Mouse (Mus musculus): Measurements from ENCODE around the gene 3110082I17Rik. TPM values are rescaled to one million over a fixed set of nuclear protein-coding genes. Genes with fewer than 3 reads are reported as not detected.

The 3110082I17Rik gene
- total RNA-seq (2021) (10 to 100 TPM in 1 of 2 experiments, 1 to 10 TPM in 1; 8.6 to 14.8 TPM), polyA plus RNA-seq (2012; rRNA removed) (9.8 and 10.6 TPM in 2 replicates)
- long read RNA-seq, transcript 3110082I17Rik-201 (5 exons, 1,429 nt) = major isoform, 9 of 17 reads
- long read RNA-seq, partial matches to known transcripts = 1 of 17 reads
- long read RNA-seq, other reads (novel, unspliced or antisense) = 7 of 17 reads

DNA sequence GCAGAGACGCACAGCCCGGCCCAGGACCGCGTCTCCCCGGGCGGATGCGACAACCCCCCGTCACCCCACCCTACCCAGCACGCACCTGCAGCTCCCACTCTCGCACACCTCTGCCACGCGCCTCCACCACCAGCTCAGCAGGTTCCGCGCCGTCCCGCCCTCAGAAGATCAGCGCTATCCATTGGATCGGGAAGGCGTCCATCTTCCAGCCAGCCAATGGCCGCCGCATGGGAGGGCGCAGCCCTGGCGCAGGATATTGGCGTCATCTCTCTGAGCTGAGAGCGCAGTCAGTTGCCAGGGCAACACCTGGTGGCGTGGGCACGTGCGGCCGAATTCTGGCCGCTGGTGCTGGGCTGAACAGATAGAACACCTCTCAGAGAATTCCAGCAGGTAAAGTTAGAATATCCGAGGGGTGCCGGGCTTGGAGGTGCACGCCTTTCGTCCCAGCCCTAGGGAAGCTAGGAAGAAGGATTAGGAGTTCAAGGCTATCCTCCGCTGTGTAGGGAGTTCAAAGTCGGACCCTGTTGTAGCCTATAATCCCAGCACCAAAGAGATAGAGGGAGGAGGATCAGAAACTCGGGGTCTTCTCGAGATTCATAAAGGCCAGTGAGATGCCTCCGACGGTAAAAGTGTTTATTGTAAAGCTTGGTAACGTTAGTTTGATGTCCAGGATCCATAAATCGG lies at the start of gene 3110082I17Rik:
3110082I17Rik (minus strand) TSS at position 144 of the 684 bp plus-strand sequence.
- peak; percentile 99 for DNase-seq

- DNase-seq = no peak
These were observed 45.9 kb upstream of the 3110082I17Rik start for GRCm38 (mm10) chr5:139506207-139506606.

DNA sequence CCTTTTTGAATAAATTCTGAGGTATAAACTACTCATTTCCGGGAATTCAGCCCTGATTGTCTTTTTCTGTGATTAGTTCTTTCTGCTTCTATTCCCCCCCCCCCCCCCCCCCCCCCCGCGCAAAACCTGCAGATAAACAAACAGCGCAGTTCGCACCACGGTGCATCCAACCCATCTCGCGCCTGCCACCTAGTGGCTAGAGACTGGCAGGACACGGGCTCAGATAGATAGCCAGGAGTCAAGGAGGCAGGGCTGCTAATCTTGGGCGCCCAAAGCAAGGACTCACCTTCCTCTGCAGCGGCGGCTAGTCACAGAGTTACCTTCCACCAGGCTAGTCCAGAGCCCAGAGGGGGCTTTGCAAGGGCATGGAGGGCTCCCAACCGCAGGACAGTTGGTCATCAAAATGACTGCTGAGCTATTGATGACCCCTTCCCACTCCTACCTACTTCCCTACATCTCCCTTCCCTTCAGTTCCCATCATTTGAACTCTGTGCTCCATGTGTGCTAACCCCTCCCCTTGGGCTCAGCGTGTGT lies 44.8 kb upstream of the 3110082I17Rik start:
- peak; percentile 78 for DNase-seq

GRCm38 (mm10) chr5:139502281-139502680 lies 42.0 kb upstream of the 3110082I17Rik start:
- DNase-seq = no peak

DNA sequence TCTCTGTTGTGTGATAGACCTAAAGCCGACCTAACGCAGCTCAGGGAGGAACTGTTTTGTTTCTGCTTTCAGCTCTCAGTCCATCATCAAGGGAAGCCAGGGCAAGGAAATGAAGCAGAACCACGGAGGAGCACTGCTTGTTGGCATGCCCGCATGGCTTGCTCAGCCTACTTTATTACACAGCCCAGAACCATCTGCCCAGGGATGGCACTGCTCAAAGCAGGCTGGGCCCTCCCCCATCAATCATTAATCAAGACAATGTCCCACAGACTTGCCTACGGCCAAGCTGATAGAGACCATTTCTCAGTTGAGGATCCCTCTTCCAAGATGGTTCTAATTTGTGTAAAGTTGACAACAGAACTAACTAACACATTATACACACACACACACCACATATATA lies 38.5 kb upstream of the 3110082I17Rik start:
- DNase-seq = no peak

DNA sequence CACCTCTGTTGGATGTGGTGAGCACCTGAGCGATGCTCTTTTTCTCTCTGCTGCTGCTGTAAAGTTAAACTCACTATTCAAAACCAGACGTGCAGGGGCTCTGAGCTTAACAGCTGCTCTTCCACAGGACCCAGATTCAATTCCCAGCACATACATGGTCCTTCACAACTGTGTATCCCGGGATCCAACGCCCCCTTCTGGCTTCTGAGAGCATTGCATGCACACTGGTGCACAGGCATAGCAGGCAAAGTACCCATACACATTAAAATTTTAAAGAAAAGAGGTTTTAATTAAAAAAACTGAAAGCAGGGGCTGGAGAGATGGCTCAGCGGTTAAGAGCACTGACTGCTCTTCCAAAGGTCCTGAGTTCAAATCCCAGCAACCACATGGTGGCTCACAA lies 36.6 kb upstream of the 3110082I17Rik start:
- no peak for DNase-seq

GRCm38 (mm10) chr5:139495019-139495669 lies 34.8 kb upstream of the 3110082I17Rik start:
- no peak for DNase-seq

DNA sequence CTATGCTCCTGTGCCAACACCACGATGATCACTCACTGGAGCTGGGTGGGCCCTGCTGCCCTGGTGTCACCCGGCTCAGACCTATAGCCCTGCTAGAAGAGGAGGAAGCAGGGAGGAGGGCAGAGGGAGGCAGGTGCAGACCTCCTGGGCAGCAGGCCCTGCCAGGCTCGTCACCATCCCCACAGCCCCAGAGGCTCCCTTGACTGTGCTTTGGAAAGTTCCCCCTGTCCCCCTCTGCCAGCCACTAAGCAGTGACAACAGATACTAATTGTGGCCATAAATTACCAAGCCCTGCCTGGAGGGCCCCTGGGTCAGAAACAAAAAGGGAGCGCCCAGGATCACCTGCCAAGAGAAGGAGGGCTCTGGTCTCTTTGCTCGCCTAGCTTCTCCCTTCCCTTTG lies 33.4 kb upstream of the 3110082I17Rik start:
- no peak for DNase-seq

GRCm38 (mm10) chr5:139491348-139491747 lies 31.0 kb upstream of the 3110082I17Rik start:
- no peak for DNase-seq

DNA sequence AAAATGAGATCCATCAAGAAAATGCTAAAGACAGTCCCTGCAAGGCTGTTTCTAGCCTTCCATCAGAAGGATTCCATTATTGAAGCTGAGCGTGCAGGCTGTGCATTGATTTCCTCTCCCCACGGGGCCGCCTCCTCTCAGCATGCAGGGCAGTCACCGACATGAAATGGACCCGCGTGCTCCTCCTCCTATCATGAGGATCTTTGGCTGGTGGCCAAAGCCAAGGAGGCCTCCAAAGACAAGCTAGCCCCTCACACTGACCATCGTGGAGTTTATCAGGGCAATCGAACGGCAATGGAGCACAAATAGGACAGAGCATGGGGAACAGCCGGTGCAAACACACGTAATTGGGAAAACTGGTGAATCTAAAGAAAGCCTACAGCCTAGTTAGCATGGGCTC lies 29.8 kb upstream of the 3110082I17Rik start:
- DNase-seq = no peak

DNA sequence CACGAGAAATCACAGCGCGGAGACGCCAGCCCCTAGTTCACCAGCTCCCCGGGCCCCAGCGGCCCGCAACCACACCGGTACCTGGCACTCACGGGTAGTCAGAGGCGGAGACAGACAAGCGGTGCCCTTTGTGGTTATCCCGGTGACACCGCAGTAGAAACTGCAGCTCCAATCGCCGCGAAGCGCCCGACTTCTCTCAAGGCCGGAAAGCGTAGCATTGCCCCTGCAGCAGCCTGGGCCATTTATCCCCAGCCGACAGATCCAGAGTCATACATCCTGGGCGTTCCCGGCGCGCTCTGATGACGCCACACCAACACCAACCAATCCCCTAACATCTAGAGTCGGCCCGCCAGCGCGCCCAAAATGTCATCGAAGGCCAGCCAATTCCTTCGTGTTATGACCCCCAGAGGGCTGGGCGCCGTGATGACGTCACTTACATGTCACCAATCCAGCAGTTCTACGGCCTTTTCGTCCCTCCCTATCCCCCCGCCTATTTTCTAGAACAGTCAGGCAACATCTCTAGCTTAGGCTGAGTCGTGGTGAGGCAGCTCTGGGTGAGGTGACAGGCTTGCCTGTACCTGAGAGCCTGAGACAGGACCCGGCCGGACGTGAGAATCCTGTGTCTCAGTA lies 24.0 kb upstream of the 3110082I17Rik start, which contains the start of gene Zfand2a:
Zfand2a (minus strand) TSS at position 365 of the 630 bp plus-strand sequence.
- peak; percentile 99 for DNase-seq

- no peak for DNase-seq
These were observed 23.0 kb upstream of the 3110082I17Rik start for GRCm38 (mm10) chr5:139483171-139483848.

- no peak for DNase-seq
These were observed 20.1 kb upstream of the 3110082I17Rik start for GRCm38 (mm10) chr5:139480406-139480805.

DNA sequence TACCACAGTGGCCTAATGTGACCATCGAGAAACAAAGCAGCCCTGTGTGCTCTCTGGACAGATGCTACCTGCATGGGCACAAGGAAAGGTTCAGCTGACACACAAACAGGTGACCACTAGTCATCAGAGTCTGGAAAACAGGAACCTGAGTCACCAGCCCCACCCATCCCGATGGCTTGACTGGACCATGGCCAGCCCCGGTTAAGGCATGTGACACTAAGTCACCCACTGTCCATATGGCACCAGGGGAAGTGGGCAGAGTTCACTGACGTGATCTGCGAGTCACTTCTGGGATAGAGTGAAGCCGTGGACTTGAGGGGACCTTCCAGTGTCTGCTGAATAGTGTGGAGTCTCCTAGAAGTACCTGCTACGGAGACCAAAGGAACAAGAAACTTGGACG lies 18.8 kb upstream of the 3110082I17Rik start:
- peak; percentile 25 for DNase-seq

DNA sequence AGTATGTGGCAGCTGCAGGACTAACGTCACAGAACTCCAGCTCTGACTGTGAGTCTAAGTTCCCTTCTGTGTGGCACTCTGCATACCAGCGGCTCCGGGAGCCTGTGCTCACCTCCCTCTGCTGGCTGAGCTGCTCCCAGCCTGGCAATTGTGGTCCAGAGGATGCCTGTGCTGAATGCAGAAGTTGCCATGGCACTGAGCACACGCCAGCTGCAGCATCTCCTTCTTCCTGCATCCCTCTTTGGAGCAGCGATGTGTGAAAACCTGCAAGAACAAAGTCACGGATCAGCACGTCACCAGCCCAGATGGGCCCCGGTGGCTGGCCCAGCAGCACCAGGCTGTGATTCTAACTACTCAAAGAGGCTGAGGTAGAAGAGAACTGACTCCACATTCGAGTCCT lies 14.4 kb upstream of the 3110082I17Rik start:
- no peak for DNase-seq

DNA sequence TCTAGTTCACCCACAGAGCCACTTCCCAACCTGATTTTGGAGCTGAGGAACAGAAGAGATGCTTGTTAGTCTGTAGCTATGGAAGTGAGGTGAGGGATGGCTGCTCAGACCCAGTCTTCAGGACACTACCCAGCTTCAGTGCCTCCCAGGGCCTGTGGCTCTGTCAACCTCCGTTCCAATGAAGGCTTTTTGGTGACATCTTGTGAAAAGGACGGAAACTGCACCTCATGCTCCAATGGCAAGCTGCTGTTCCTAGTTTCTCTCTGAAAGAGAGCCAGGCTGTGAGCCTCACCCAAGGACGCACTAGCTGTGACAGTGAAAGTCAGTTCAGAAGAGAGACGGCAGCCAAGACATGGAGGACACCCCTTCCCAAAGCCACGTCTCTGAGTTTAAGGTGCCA lies 7.7 kb upstream of the 3110082I17Rik start:
- peak; percentile 75 for DNase-seq

GRCm38 (mm10) chr5:139466801-139467200 lies 6.5 kb upstream of the 3110082I17Rik start:
- DNase-seq = no peak

- no peak for DNase-seq
These were observed 6.0 kb upstream of the 3110082I17Rik start for GRCm38 (mm10) chr5:139466373-139466772.

- DNase-seq = peak; percentile 63
These were observed 4.5 kb upstream of the 3110082I17Rik start for GRCm38 (mm10) chr5:139464874-139465273.

DNA sequence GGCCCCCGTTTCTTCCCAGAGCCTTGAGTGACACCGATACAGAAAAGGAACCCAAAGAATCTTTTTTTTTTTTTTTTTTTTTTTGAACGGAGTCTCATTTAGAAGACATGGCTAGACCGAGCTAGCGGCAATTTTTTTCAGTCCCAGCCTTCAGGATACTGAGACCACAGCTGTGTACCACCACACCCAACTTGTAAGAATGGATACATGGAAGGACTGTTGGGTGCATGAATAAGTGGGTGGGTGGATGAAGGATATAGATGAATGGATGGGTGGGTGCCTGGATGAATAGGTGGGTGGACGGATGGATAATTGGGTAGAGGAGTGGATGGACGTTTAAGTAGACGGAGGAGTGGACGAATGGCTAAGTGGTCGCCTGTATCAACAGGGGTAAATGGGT lies 389 bp downstream of the 3110082I17Rik start:
- DNase-seq = no peak

- no peak for DNase-seq
These were observed 3.1 kb downstream of the 3110082I17Rik start for GRCm38 (mm10) chr5:139457241-139457640.

GRCm38 (mm10) chr5:139455166-139455565 lies 5.2 kb downstream of the 3110082I17Rik start:
- DNase-seq = no peak
